Comparison of ENCODE assay signal across 19 mouse cellular contexts in the genomic region with DNA sequence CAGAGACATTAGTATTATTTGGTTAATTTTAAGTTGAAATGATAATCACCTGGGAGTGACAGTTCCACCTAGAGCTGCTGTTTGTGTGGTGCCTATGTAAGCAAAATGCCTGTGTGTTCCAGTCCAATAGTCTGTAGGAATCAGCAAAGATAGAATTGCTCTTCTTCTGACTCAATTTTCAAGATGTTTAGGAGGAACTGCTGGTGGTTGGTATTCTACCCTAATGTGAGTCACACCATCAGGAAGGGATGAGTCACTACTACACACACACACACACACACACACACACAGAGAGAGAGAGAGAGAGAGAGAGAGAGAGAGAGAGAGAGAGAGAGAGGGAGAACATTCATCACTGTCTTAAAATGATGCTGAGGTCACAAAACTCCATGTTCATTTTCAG.
A peak's percentile ranks its signal among the peaks of the same experiment; 100 is the strongest.
DNase-seq lines count a peak whose midpoint lies in the region; ATAC-seq and TF ChIP-seq lines count a peak whose summit lies in the region.
"Had no signal": no experiment of that assay in that cellular context is flagged by ENCODE, and none has a peak within 500 bp of the region (broad histone marks: within the 10 kb centered on the region; RNA-seq: fewer than 3 reads in every experiment).

No protein-coding gene starts in this region.

- H3K9ac ChIP-seq in midbrain, embryonic 11.5 days (ENCODE audit: low read length), result no peak overlapping the region
- no peak overlapping the region for H3K9ac ChIP-seq in midbrain, embryonic 15.5 days
- no peak overlapping the region for H3K9ac ChIP-seq in forebrain, embryonic 14.5 days (ENCODE audit: low read length)
- H3K9ac ChIP-seq: embryonic facial prominence, embryonic 13.5 days; forebrain, embryonic 12.5 days; forebrain, postnatal 0 days; heart, embryonic 12.5 days; hindbrain, embryonic 14.5 days had no signal

- intact Hi-C loops in gastrocnemius, adult 2 months (cut with DNase I), result no loop called here

- DNase-seq in frontal cortex, adult 2 months (ENCODE audit: extremely low spot score in 1 of 2, low spot score in 1 of 2), result peak; percentile 1 to 29
- no peak for DNase-seq in frontal cortex, postnatal 10 days (ENCODE audit: low spot score in 2 of 2)
- peak; percentile 37 for DNase-seq in midbrain, embryonic 11.5 days (ENCODE audit: low spot score, missing footprints)
- peak; percentile 25 for DNase-seq in 416B (ENCODE audit: low read depth)
- DNase-seq in forebrain, embryonic 14.5 days (ENCODE audit: low spot score), result no peak
- no peak for DNase-seq in gastrocnemius, adult 2 months
- DNase-seq: adrenal gland, postnatal 10 days; cerebellum, adult 11-12 months; cerebellum, adult 9-11 months; cerebellum, postnatal 36 days; forebrain, postnatal 0 days; gastrocnemius, postnatal 25 days had no signal

- no peaks in the 10 kb centered on the region for H3K9me3 ChIP-seq in midbrain, embryonic 11.5 days (ENCODE audit: control insufficient read depth, low read length)
- H3K9me3 ChIP-seq in midbrain, embryonic 15.5 days, result no peaks in the 10 kb centered on the region
- H3K9me3 ChIP-seq in forebrain, embryonic 14.5 days (replicated peaks; ENCODE audit: control insufficient read depth, low read length), result no peaks in the 10 kb centered on the region
- H3K9me3 ChIP-seq: embryonic facial prominence, embryonic 13.5 days; forebrain, embryonic 12.5 days; G1E; heart, embryonic 12.5 days; hindbrain, embryonic 10.5 days had no signal

- H3K4me1 ChIP-seq in midbrain, embryonic 11.5 days (ENCODE audit: control insufficient read depth, insufficient read depth, low read length), result no peaks in the 10 kb centered on the region
- no peaks in the 10 kb centered on the region for H3K4me1 ChIP-seq in midbrain, embryonic 15.5 days
- H3K4me1 ChIP-seq in forebrain, embryonic 14.5 days (ENCODE audit: control insufficient read depth, insufficient read depth, low read length), result no peaks in the 10 kb centered on the region
- H3K4me1 ChIP-seq: embryonic facial prominence, embryonic 13.5 days; forebrain, embryonic 12.5 days; heart, embryonic 12.5 days; hindbrain, embryonic 10.5 days had no signal

- no peak for ATAC-seq in midbrain, embryonic 11.5 days (ENCODE audit: low FRiP score)
- ATAC-seq in midbrain, embryonic 15.5 days (replicated peaks), result no peak
- ATAC-seq in forebrain, embryonic 14.5 days, result no peak
- ATAC-seq: forebrain, postnatal 0 days had no signal

- H3K4me3 ChIP-seq in midbrain, embryonic 11.5 days (ENCODE audit: low read depth, low read length), result no peak overlapping the region
- H3K4me3 ChIP-seq in midbrain, embryonic 15.5 days, result no peak overlapping the region
- no peak overlapping the region for H3K4me3 ChIP-seq in forebrain, embryonic 14.5 days (ENCODE audit: low read depth, low read length)
- H3K4me3 ChIP-seq in gastrocnemius, adult 2 months, result no peak overlapping the region
- H3K4me3 ChIP-seq: embryonic facial prominence, embryonic 13.5 days; forebrain, embryonic 12.5 days; heart, embryonic 12.5 days; hindbrain, embryonic 10.5 days had no signal

- H3K4me2 ChIP-seq in midbrain, embryonic 11.5 days, result no peak overlapping the region
- no peak overlapping the region for H3K4me2 ChIP-seq in midbrain, embryonic 15.5 days
- H3K4me2 ChIP-seq in forebrain, embryonic 14.5 days (ENCODE audit: low read length), result no peak overlapping the region
- H3K4me2 ChIP-seq: embryonic facial prominence, embryonic 13.5 days; forebrain, embryonic 12.5 days; heart, embryonic 12.5 days; hindbrain, embryonic 14.5 days had no signal

- H3K27ac ChIP-seq in midbrain, embryonic 11.5 days (ENCODE audit: low read depth, low read length), result no peak overlapping the region
- H3K27ac ChIP-seq in midbrain, embryonic 15.5 days, result no peak overlapping the region
- no peak overlapping the region for H3K27ac ChIP-seq in forebrain, embryonic 14.5 days (ENCODE audit: low read depth, low read length)
- H3K27ac ChIP-seq in gastrocnemius, adult 2 months, result no peak overlapping the region
- H3K27ac ChIP-seq: embryonic facial prominence, embryonic 13.5 days; forebrain, embryonic 12.5 days; hindbrain, embryonic 10.5 days; hindbrain, embryonic 14.5 days had no signal

- no peaks in the 10 kb centered on the region for H3K36me3 ChIP-seq in midbrain, embryonic 11.5 days (ENCODE audit: control insufficient read depth, insufficient read depth, low read length)
- H3K36me3 ChIP-seq in midbrain, embryonic 15.5 days (replicated peaks), result no peaks in the 10 kb centered on the region
- H3K36me3 ChIP-seq in forebrain, embryonic 14.5 days (ENCODE audit: control insufficient read depth, insufficient read depth, low read length), result no peaks in the 10 kb centered on the region
- H3K36me3 ChIP-seq: embryonic facial prominence, embryonic 13.5 days; forebrain, embryonic 12.5 days; G1E; heart, embryonic 12.5 days; hindbrain, embryonic 10.5 days had no signal

- TF ChIP-seq CTCF in gastrocnemius, adult 2 months (IDR thresholded peaks at IDR 0.05), result no peak

- H3K27me3 ChIP-seq in midbrain, embryonic 11.5 days (ENCODE audit: control insufficient read depth, insufficient read depth, low read length), result no peaks in the 10 kb centered on the region
- no peaks in the 10 kb centered on the region for H3K27me3 ChIP-seq in midbrain, embryonic 15.5 days (replicated peaks)
- no peaks in the 10 kb centered on the region for H3K27me3 ChIP-seq in forebrain, embryonic 14.5 days (replicated peaks; ENCODE audit: control insufficient read depth, insufficient read depth, low read length)
- H3K27me3 ChIP-seq: embryonic facial prominence, embryonic 13.5 days; forebrain, embryonic 12.5 days; heart, embryonic 12.5 days had no signal

Comparison
In these comparisons a context has a peak if more than half of its experiments do, and no peak if none do; other contexts are left out.
1. DNase-seq: peak in frontal cortex, adult 2 months (2 of 2), midbrain, embryonic 11.5 days (single experiment) and 416B (single experiment); none in frontal cortex, postnatal 10 days (0 of 2), forebrain, embryonic 14.5 days (single experiment) and gastrocnemius, adult 2 months (single experiment).